In genomic region chr11:89165278-89165677, GRCm38 (mm10) we compare ENCODE assay signal across 9 mouse cellular contexts.
DNase-seq lines count a peak whose midpoint lies in the region; ATAC-seq and TF ChIP-seq lines count a peak whose summit lies in the region.
"Had no signal": no experiment of that assay in that cellular context is flagged by ENCODE, and none has a peak within 500 bp of the region (broad histone marks: within the 10 kb centered on the region; RNA-seq: fewer than 3 reads in every experiment).

No protein-coding gene starts in this region.

- no peaks in the 10 kb centered on the region for H3K9me3 ChIP-seq in ES-Bruce4 (replicated peaks; ENCODE audit: control insufficient read depth, insufficient read depth, low read length, poor library complexity, severe bottlenecking)
- H3K9me3 ChIP-seq in lung, embryonic 15.5 days = no peaks in the 10 kb centered on the region
- H3K9me3 ChIP-seq: liver, embryonic 15.5 days had no signal

- no peak overlapping the region for H3K4me3 ChIP-seq in ES-Bruce4 (ENCODE audit: low read depth, low read length)
- no peak overlapping the region for H3K4me3 ChIP-seq in lung, embryonic 15.5 days
- H3K4me3 ChIP-seq: liver, embryonic 15.5 days had no signal

- TF ChIP-seq EP300 in ES-Bruce4 (IDR thresholded peaks at IDR 0.05; ENCODE audit: insufficient read depth, low read depth, low read length) = no peak

- no peak for TF ChIP-seq POLR2A in ES-Bruce4 (IDR thresholded peaks at IDR 0.05; ENCODE audit: insufficient read depth, low read length)

- intact Hi-C loops in gastrocnemius, postnatal 36 days (cut with DNase I) = loop anchor here (2.0 to 10.0 kb wide), 2 partner anchors 64 to 240 kb away; no protein-coding TSS in a partner anchor

- no peaks in the 10 kb centered on the region; the same call in 1 of the 2 replicates for H3K27me3 ChIP-seq in ES-Bruce4 (ENCODE audit: control insufficient read depth, insufficient read depth, low read length, poor library complexity, severe bottlenecking)
- peaks cover 6% of the 10 kb centered on the region; the same call in 1 of the 2 replicates for H3K27me3 ChIP-seq in lung, embryonic 15.5 days

- WGBS in large intestine, adult 2 months = 8% methylated on average over 6 of the region's 6 CpGs
- WGBS in lung, embryonic 15.5 days = 9% methylated on average over 6 of the region's 6 CpGs

- no peaks in the 10 kb centered on the region for H3K36me3 ChIP-seq in ES-Bruce4 (ENCODE audit: control insufficient read depth, insufficient read depth, low read length, poor library complexity, severe bottlenecking)
- no peaks in the 10 kb centered on the region for H3K36me3 ChIP-seq in lung, embryonic 15.5 days
- H3K36me3 ChIP-seq: liver, embryonic 15.5 days had no signal

- H3K4me2 ChIP-seq in lung, embryonic 15.5 days = no peak overlapping the region
- H3K4me2 ChIP-seq: liver, embryonic 15.5 days had no signal

- peak; percentile 92 for DNase-seq in adrenal gland, postnatal 10 days
- DNase-seq in embryo, embryonic 11 days = peak; percentile 90
- DNase-seq in gastrocnemius, postnatal 36 days = peak; percentile 74 to 77
- peak; percentile 51 for DNase-seq in large intestine, adult 2 months (ENCODE audit: low read depth, low spot score)
- DNase-seq in right cerebral cortex, adult 18-20 months = peak; percentile 68
- DNase-seq in urinary bladder, adult 2 months (ENCODE audit: low spot score) = peak; percentile 81

- peak; percentile 95 for TF ChIP-seq CTCF in ES-Bruce4 (IDR thresholded peaks at IDR 0.05; ENCODE audit: low read depth, low read length)

- no peaks in the 10 kb centered on the region for H3K4me1 ChIP-seq in ES-Bruce4 (ENCODE audit: control insufficient read depth, insufficient read depth, low read length)
- H3K4me1 ChIP-seq in lung, embryonic 15.5 days = no peaks in the 10 kb centered on the region
- H3K4me1 ChIP-seq: liver, embryonic 15.5 days had no signal

- ATAC-seq in lung, embryonic 15.5 days (ENCODE audit: borderline replicate concordance, extremely low read depth, low FRiP score, low TSS enrichment) = peak; percentile 46; the same call in 1 of the 2 replicates

- no peak overlapping the region for H3K9ac ChIP-seq in ES-Bruce4 (ENCODE audit: low read depth, poor library complexity, severe bottlenecking)
- H3K9ac ChIP-seq in lung, embryonic 15.5 days = no peak overlapping the region
- H3K9ac ChIP-seq: liver, embryonic 15.5 days had no signal

- H3K27ac ChIP-seq in ES-Bruce4 (ENCODE audit: insufficient read depth, low read length) = no peak overlapping the region
- no peak overlapping the region for H3K27ac ChIP-seq in lung, embryonic 15.5 days
- H3K27ac ChIP-seq: liver, embryonic 15.5 days had no signal
